Mouse (Mus musculus) embryonic fibroblast, embryonic 13.5 days (primary cell): ENCODE data around the gene Dus1l.

Experiments used
- CTCF ChIP-seq: IDR thresholded peaks from 2 replicates; pipeline ENCODE4 v1.5.1; 2011; ENCODE audit warnings: mild to moderate bottlenecking, control low read depth, low read length, moderate library complexity, borderline replicate concordance; ENCODE audit not compliant: insufficient read depth
- POLR2A ChIP-seq: IDR thresholded peaks from 2 replicates; pipeline ENCODE4 v1.6.1; 2011; ENCODE audit warnings: low read depth, mild to moderate bottlenecking, control low read depth, low read length, moderate library complexity

- TF ChIP-seq CTCF (peak; percentile 100), POLR2A (no peak)
Observed at GRCm38 (mm10) chr11:120775774-120776469, 20.3 kb downstream of the Dus1l start.
